Mouse (Mus musculus): ENCODE measurements around the gene Eps8l2. TPM values are rescaled to one million over a fixed set of nuclear protein-coding genes. Genes with fewer than 3 reads are reported as not detected.

The Eps8l2 gene
- total and polyA plus RNA-seq, 3 experiments, result 0.33 TPM; not detected in 2

DNA sequence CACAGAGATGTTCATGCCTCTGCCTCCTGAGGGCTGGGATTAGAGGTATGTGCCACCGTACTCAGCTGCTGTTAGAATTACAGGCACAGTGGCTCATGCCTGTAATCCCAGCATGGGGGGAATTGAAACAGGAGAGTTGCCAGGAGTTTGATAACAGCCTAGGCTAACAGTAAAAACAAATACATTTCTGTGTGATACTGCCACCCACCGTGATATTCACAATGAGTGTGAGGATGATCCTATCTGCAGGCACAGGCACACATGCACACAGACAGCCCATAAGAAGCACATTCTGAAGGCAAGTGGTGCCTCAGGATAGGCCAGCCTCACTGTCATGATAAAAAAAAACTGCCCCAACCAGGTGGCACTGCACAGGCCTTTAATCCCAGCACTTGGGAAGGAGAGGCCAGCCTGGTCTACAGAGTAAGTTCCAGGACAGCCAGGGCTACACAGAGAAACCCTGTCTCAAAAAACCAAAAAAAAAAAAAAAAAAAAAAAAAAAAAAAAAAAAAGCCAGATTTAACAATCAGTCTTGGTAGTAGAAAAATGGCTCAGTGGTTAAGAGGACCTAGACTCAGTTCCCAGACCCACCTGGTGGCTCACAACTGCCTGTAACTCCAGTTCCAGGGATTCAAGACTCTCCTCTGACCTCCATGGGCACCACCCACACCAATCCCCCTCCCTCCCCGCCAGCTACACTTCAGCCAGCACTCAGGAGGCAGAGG lies 40.6 kb upstream of the Eps8l2 start:
- DNase-seq (ENCODE audit: low spot score), result no peak
- Histone ChIP-seq H3K4me3 (ENCODE audit: low read depth, low read length) (no peak overlapping the region), H3K9me3 (replicated peaks) (no peaks in the 10 kb centered on the region), H3K36me3 (replicated peaks) (peaks cover 63% of the 10 kb centered on the region), H3K4me1 (ENCODE audit: insufficient read depth, low read depth, low read length) (0 out of 2 replicates have a peak, but pooled peaks cover 3% of the 10 kb centered on the region), H3K27me3 (ENCODE audit: insufficient read depth, low read length) (peaks cover 12% of the 10 kb centered on the region)
- TF ChIP-seq GATA2 (IDR thresholded peaks at IDR 0.05; ENCODE audit: borderline replicate concordance, low read depth, low read length), result no peak
- no peak for TF ChIP-seq CTCF (IDR thresholded peaks at IDR 0.05; ENCODE audit: low read depth, low read length)
- no peak for TF ChIP-seq TAL1 (conservative IDR thresholded peaks at IDR 0.05; ENCODE audit: low read depth, low read length)
- TF ChIP-seq POLR2AphosphoS5 (IDR thresholded peaks at IDR 0.05; ENCODE audit: insufficient replicate concordance, low read depth, low read length), result no peak
- no peak for TF ChIP-seq GATA1 (IDR thresholded peaks at IDR 0.05; ENCODE audit: borderline replicate concordance, low read length)
- no peak for ATAC-seq (ENCODE audit: extremely low read depth, insufficient number of reproducible peaks, low FRiP score, poor library complexity, severe bottlenecking)

DNA sequence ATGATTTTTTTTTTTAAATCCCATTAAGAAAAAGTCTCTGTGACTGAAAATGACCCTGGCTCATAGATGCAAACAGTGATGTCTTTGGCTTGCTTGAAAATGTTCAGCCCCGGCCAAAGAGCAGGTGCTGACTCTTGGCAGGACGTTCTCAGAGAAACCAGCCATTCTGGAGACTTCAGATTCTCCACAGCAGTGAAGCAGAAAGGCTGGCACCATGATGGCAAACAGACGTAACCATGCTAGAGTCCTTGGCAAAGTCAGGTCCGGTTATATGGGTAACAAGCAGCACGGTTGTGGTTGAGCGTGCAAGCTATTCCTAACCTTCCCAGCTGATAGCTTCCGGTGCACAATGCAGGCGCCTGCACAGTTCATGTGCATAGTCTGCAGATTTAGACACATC lies 39.5 kb upstream of the Eps8l2 start:
- Histone ChIP-seq H3K36me3 (replicated peaks) (peaks cover 74% of the 10 kb centered on the region), H3K9me3 (replicated peaks) (no peaks in the 10 kb centered on the region), H3K4me1 (ENCODE audit: insufficient read depth, low read depth, low read length) (no peaks in the 10 kb centered on the region), H3K27me3 (ENCODE audit: insufficient read depth, low read length) (peaks cover 4% of the 10 kb centered on the region; the same call in 1 of the 2 replicates), H3K4me3 (ENCODE audit: low read depth, low read length) (no peak overlapping the region)
- TF ChIP-seq POLR2AphosphoS5 (IDR thresholded peaks at IDR 0.05; ENCODE audit: insufficient replicate concordance, low read depth, low read length), result no peak
- no peak for TF ChIP-seq GATA1 (IDR thresholded peaks at IDR 0.05; ENCODE audit: borderline replicate concordance, low read length)
- TF ChIP-seq TAL1 (conservative IDR thresholded peaks at IDR 0.05; ENCODE audit: low read depth, low read length), result no peak
- TF ChIP-seq GATA2 (IDR thresholded peaks at IDR 0.05; ENCODE audit: borderline replicate concordance, low read depth, low read length), result no peak
- no peak for TF ChIP-seq CTCF (IDR thresholded peaks at IDR 0.05; ENCODE audit: low read depth, low read length)
- ATAC-seq (ENCODE audit: extremely low read depth, insufficient number of reproducible peaks, low FRiP score, poor library complexity, severe bottlenecking) (no peak), DNase-seq (ENCODE audit: low spot score) (no peak)

DNA sequence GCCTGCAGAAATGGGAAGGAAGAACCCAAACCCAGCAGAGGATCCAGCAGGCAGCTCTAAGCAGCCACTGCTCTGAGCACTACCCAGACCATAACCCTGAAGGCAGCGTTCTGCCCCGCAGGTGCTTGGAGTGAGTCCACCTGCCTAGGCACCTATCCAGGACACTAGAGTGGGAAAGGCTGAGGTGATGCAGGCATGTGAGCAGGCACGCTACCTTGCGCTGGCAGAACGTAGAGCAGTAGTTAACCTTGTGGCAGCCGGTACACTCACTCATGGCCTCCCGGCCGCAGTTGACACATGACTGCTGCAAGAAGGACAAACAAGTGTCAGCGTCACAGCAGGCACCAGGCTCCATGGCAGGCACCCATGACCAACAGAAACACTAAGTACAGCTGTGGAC lies 37.3 kb upstream of the Eps8l2 start:
- H3K4me1 ChIP-seq (ENCODE audit: insufficient read depth, low read depth, low read length), result no peaks in the 10 kb centered on the region
- ATAC-seq (ENCODE audit: extremely low read depth, insufficient number of reproducible peaks, low FRiP score, poor library complexity, severe bottlenecking) (no peak), DNase-seq (ENCODE audit: low spot score) (no peak)
- no peak overlapping the region for H3K4me3 ChIP-seq (ENCODE audit: low read depth, low read length)
- H3K27me3 ChIP-seq (ENCODE audit: insufficient read depth, low read length), result no peaks in the 10 kb centered on the region
- TF ChIP-seq CTCF (IDR thresholded peaks at IDR 0.05; ENCODE audit: low read depth, low read length), result no peak
- no peak for TF ChIP-seq TAL1 (conservative IDR thresholded peaks at IDR 0.05; ENCODE audit: low read depth, low read length)
- TF ChIP-seq GATA2 (IDR thresholded peaks at IDR 0.05; ENCODE audit: borderline replicate concordance, low read depth, low read length), result no peak
- no peaks in the 10 kb centered on the region for H3K9me3 ChIP-seq (replicated peaks)
- H3K36me3 ChIP-seq (replicated peaks), result peaks cover 96% of the 10 kb centered on the region

DNA sequence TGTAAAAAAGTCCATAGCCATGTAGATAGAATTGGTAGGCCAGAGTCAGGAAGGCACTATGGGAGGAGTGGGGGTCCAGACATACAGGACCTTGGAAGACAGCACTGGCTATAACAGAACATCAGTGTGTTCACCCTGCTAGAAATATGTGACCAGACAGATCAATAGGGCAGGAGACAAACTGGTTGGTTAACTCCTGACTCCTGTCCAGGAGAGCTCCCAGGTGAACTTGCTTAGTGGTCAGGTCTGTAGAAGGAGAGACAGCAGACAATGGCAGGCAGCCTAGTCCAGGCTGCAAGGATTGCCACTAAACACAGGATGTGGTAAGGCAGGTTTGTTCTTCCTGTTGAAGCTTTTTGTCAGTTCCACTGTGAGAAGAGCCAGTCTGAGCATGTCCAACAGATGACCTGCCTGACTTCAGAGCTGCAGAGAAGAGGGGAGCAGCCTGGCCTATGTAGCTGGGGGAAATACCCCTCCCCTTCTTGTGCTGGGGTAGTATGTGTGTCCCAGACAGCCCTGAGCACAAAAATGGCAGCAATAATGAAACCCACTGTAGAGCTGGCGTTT lies 35.9 kb upstream of the Eps8l2 start:
- H3K36me3 ChIP-seq (replicated peaks), result peaks cover 95% of the 10 kb centered on the region
- TF ChIP-seq CTCF (IDR thresholded peaks at IDR 0.05; ENCODE audit: low read depth, low read length) (no peak), GATA1 (IDR thresholded peaks at IDR 0.05; ENCODE audit: borderline replicate concordance, low read length) (no peak)
- ATAC-seq (ENCODE audit: extremely low read depth, insufficient number of reproducible peaks, low FRiP score, poor library complexity, severe bottlenecking) (no peak), DNase-seq (ENCODE audit: low spot score) (no peak)
- H3K4me3 ChIP-seq (ENCODE audit: low read depth, low read length), result no peak overlapping the region
- no peaks in the 10 kb centered on the region for H3K4me1 ChIP-seq (ENCODE audit: insufficient read depth, low read depth, low read length)
- H3K9me3 ChIP-seq (replicated peaks), result no peaks in the 10 kb centered on the region
- no peaks in the 10 kb centered on the region for H3K27me3 ChIP-seq (ENCODE audit: insufficient read depth, low read length)

DNA sequence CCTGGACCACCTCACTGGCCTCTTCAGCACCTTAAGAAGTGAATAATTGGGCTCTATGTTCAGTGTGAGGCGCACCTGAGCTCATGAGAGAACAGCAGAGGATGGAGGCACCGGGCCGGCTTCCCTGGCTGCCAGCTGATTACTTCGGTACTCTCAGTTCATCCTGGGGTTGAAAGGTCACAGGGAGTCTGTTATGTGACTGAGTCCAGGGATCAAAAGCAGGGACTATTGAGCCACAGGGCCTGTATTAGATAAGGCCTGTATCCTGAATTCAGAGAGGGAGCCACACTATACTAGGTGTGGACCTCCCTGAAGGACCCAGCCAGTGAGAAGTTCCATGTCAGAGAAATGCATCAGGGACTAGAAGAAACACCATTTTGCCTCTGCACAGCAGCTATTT lies 34.1 kb upstream of the Eps8l2 start:
- Histone ChIP-seq H3K9me3 (replicated peaks) (no peaks in the 10 kb centered on the region), H3K27me3 (ENCODE audit: insufficient read depth, low read length) (no peaks in the 10 kb centered on the region), H3K36me3 (replicated peaks) (peaks cover 97% of the 10 kb centered on the region), H3K4me1 (ENCODE audit: insufficient read depth, low read depth, low read length) (no peaks in the 10 kb centered on the region), H3K4me3 (ENCODE audit: low read depth, low read length) (no peak overlapping the region)
- no peak for ATAC-seq (ENCODE audit: extremely low read depth, insufficient number of reproducible peaks, low FRiP score, poor library complexity, severe bottlenecking)
- DNase-seq (ENCODE audit: low spot score), result no peak
- no peak for TF ChIP-seq CTCF (IDR thresholded peaks at IDR 0.05; ENCODE audit: low read depth, low read length)
- TF ChIP-seq TAL1 (conservative IDR thresholded peaks at IDR 0.05; ENCODE audit: low read depth, low read length), result no peak
- TF ChIP-seq POLR2AphosphoS5 (IDR thresholded peaks at IDR 0.05; ENCODE audit: insufficient replicate concordance, low read depth, low read length), result no peak
- no peak for TF ChIP-seq GATA1 (IDR thresholded peaks at IDR 0.05; ENCODE audit: borderline replicate concordance, low read length)
- no peak for TF ChIP-seq GATA2 (IDR thresholded peaks at IDR 0.05; ENCODE audit: borderline replicate concordance, low read depth, low read length)

DNA sequence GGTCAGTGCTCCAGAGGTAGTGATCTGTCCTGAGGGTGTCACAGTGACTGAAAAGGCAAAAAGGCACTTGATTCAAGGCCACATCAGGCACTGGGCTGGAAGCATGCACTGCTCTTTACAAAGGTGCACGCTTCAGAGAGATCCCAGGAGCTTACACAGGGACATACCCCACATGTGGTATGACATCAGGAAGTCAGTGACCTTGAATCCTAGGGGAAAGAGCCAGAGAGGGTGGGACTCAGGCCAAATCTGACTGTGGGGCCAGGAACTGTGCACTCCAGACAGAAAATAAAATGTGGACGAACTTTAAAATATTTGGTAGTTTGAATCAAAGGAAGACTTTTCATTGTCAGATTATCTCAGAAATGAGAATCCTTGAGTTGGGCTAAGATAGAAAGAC lies 24.3 kb upstream of the Eps8l2 start:
- no peaks in the 10 kb centered on the region for H3K27me3 ChIP-seq (ENCODE audit: insufficient read depth, low read length)
- H3K4me3 ChIP-seq (ENCODE audit: low read depth, low read length), result no peak overlapping the region
- peaks cover 96% of the 10 kb centered on the region for H3K36me3 ChIP-seq (replicated peaks)
- no peaks in the 10 kb centered on the region for H3K4me1 ChIP-seq (ENCODE audit: insufficient read depth, low read depth, low read length)
- no peak for DNase-seq (ENCODE audit: low spot score)
- ATAC-seq (ENCODE audit: extremely low read depth, insufficient number of reproducible peaks, low FRiP score, poor library complexity, severe bottlenecking), result no peak
- no peak for TF ChIP-seq TAL1 (conservative IDR thresholded peaks at IDR 0.05; ENCODE audit: low read depth, low read length)
- no peak for TF ChIP-seq POLR2AphosphoS5 (IDR thresholded peaks at IDR 0.05; ENCODE audit: insufficient replicate concordance, low read depth, low read length)
- TF ChIP-seq CTCF (IDR thresholded peaks at IDR 0.05; ENCODE audit: low read depth, low read length), result no peak
- no peak for TF ChIP-seq GATA2 (IDR thresholded peaks at IDR 0.05; ENCODE audit: borderline replicate concordance, low read depth, low read length)
- TF ChIP-seq GATA1 (IDR thresholded peaks at IDR 0.05; ENCODE audit: borderline replicate concordance, low read length), result no peak
- no peaks in the 10 kb centered on the region for H3K9me3 ChIP-seq (replicated peaks)
